Mouse (Mus musculus) intestine, embryonic 16.5 days (tissue): ENCODE results near the gene Tex264. TPM values are rescaled to one million over a fixed set of nuclear protein-coding genes. Genes with fewer than 3 reads are reported as not detected.
"Not testable (repeated sequence)": the region's sequence is repeated elsewhere in the genome, so short reads cannot be mapped to it uniquely, and the experiment has no call there.

Source experiments
- ATAC-seq: fragments of 200-750 bp; cut with Nextera tagmentation; 2 replicates; pipeline ENCODE4 v1.8.0; 2017; ENCODE audit warnings: moderate TSS enrichment, moderate library complexity
- H3K27ac ChIP-seq: fragments of 300-500 bp; sonication (generic); 2 replicates; pipeline ENCODE4 v1.5.1; 2014; ENCODE audit warnings: mild to moderate bottlenecking, low read length
- H3K27me3 ChIP-seq: fragments of 300-500 bp; sonication (generic); replicated peaks from 2 replicates; pipeline ENCODE4 v1.6.1; 2014; ENCODE audit warnings: low read length, control low read depth, mixed read lengths; ENCODE audit not compliant: control insufficient read depth, insufficient read depth
- H3K36me3 ChIP-seq: fragments of 300-500 bp; sonication (generic); 2 replicates; pipeline ENCODE4 v1.6.1; 2014; ENCODE audit warnings: low read length, control low read depth; ENCODE audit not compliant: control insufficient read depth, insufficient read depth
- H3K4me1 ChIP-seq: fragments of 300-500 bp; sonication (generic); 2 replicates; pipeline ENCODE4 v1.6.1; 2014; ENCODE audit warnings: low read length, control low read depth, mixed read lengths; ENCODE audit not compliant: control insufficient read depth, insufficient read depth
- H3K4me2 ChIP-seq: fragments of 300-500 bp; sonication (generic); 2 replicates; pipeline ENCODE4 v1.6.1; 2014; ENCODE audit warnings: low read depth, low read length, control low read depth
- H3K4me3 ChIP-seq: fragments of 300-500 bp; sonication (generic); 2 replicates; pipeline ENCODE4 v1.5.1; 2014; ENCODE audit warnings: mild to moderate bottlenecking, low read length
- H3K9ac ChIP-seq: fragments of 300-500 bp; sonication (generic); 2 replicates; pipeline ENCODE4 v1.6.1; 2014; ENCODE audit warnings: low read depth, low read length
- H3K9me3 ChIP-seq: fragments of 300-500 bp; sonication (generic); 2 replicates; pipeline ENCODE4 v1.6.1; 2016; ENCODE audit warnings: low read length, control low read depth; ENCODE audit not compliant: control insufficient read depth
- WGBS: fragments of 180-500 bp; shearing (Covaris S2); extraction: QIAGEN DNeasy Blood & Tissue Kit; methylation state at CpG from one replicate; pipeline ENCODE4 v1.1.7; 2014; 5-methylcytosine and 5-hydroxymethylcytosine counted together
- polyA plus RNA-seq: library from polyadenylated mRNA; unstranded; fragments of >200 nt; fragmentation: Nextera tagmentation; extraction: Ambion mirVana; gene quantifications from 2 replicates; pipeline ENCODE4 v1.2.1, GENCODE M21; 2015

The Tex264 gene
- polyA plus RNA-seq, 1 experiment from 2014 or later = 66.4 TPM

DNA sequence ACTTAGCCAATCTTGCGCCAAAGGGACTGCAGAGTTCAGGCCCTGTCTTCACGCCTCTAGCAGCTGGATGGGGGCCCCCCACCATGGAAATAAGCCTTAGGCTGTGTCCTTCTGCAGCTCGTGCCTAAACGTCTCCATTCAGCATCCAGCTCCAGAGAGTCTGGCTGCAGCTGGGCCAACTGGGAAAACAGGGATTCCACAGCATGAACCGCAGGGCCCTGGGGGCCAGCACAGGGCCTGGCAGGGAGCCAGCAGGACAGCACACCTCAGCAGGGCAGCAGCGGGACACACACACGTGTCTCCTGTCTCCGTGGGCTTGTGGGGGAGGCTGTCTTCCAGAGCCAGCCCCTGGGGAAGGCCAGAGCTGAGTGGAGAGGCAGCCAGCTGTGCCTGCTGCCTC lies 57.9 kb downstream of the Tex264 start:
- not testable (repeated sequence) for H3K27ac ChIP-seq, H3K36me3 ChIP-seq, H3K4me1 ChIP-seq, H3K9me3 ChIP-seq, H3K27me3 ChIP-seq, H3K9ac ChIP-seq, H3K4me2 ChIP-seq, H3K4me3 ChIP-seq
- WGBS = 23% methylated on average over 8 of the region's 8 CpGs
- ATAC-seq = 0 out of 2 replicates have a peak, but pooled peaks have one; percentile 23

- Histone ChIP-seq H3K27ac (no peak within 1 kb of the TSS), H3K27me3 (no peaks in the 10 kb centered on the region), H3K4me1 (no peaks in the 10 kb centered on the region), H3K9ac (no peak within 1 kb of the TSS), H3K4me2 (no peak within 1 kb of the TSS), H3K4me3 (no peak within 1 kb of the TSS), H3K36me3 (no peaks in the 10 kb centered on the region), H3K9me3 (no peaks in the 10 kb centered on the region)
- WGBS = 74% methylated on average over 2 of the region's 2 CpGs
- ATAC-seq = no peak
Measured at GRCm38 (mm10) chr9:106626282-106626681, 59.4 kb downstream of the Tex264 start, which contains the start of gene Iqcf6. TSS of gene Iqcf6 (plus strand) at chr9:106626582.

DNA sequence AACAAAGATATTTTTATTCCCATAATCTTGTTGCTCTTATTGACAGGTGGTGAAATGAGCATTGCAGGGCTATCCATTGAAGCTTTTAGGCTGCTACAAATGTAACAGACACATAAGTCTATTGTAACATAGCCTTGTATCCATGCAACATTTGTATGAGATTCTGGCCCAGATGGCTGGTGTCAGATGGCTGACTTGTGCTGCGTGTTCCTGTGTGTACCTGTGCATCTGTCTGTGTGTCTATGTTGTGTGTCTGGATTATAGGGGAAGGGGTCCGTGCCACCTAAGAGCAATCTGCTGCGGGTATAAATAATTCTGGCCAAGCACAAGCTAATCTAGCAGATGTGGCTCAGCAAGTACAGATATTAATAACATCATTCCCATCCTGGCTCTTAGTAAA lies 68.2 kb downstream of the Tex264 start:
- 88% methylated on average over 3 of the region's 3 CpGs for WGBS

GRCm38 (mm10) chr9:106616306-106616705 lies 69.4 kb downstream of the Tex264 start:
- WGBS = 70% methylated on average over 9 of the region's 9 CpGs
- no peak overlapping the region for H3K27ac ChIP-seq
- H3K4me1 ChIP-seq = no peaks in the 10 kb centered on the region
- H3K9ac ChIP-seq = no peak overlapping the region
- no peak overlapping the region for H3K4me3 ChIP-seq
- no peaks in the 10 kb centered on the region for H3K9me3 ChIP-seq
- H3K4me2 ChIP-seq = no peak overlapping the region
- no peak for ATAC-seq
- no peaks in the 10 kb centered on the region for H3K36me3 ChIP-seq
- no peaks in the 10 kb centered on the region for H3K27me3 ChIP-seq

More for the DNA sequence above, 68.2 kb downstream of the Tex264 start:
- no peaks in the 10 kb centered on the region for H3K4me1 ChIP-seq
- H3K27ac ChIP-seq = no peak overlapping the region
- H3K4me3 ChIP-seq = no peak overlapping the region
- no peaks in the 10 kb centered on the region for H3K9me3 ChIP-seq
- H3K9ac ChIP-seq = no peak overlapping the region
- ATAC-seq = no peak
- no peaks in the 10 kb centered on the region for H3K36me3 ChIP-seq
- no peak overlapping the region for H3K4me2 ChIP-seq
- H3K27me3 ChIP-seq = no peaks in the 10 kb centered on the region

GRCm38 (mm10) chr9:106614616-106615015 lies 71.1 kb downstream of the Tex264 start:
- Histone ChIP-seq H3K36me3 (no peaks in the 10 kb centered on the region), H3K4me2 (no peak overlapping the region), H3K9me3 (no peaks in the 10 kb centered on the region), H3K9ac (no peak overlapping the region), H3K27me3 (no peaks in the 10 kb centered on the region), H3K4me3 (no peak overlapping the region), H3K4me1 (no peaks in the 10 kb centered on the region), H3K27ac (no peak overlapping the region)
- no peak for ATAC-seq
- 36% methylated on average over 3 of the region's 3 CpGs for WGBS

GRCm38 (mm10) chr9:106613951-106614350 lies 71.8 kb downstream of the Tex264 start:
- Histone ChIP-seq H3K27me3 (no peaks in the 10 kb centered on the region), H3K9me3 (no peaks in the 10 kb centered on the region), H3K36me3 (no peaks in the 10 kb centered on the region), H3K4me1 (no peaks in the 10 kb centered on the region), H3K27ac (no peak overlapping the region), H3K4me3 (no peak overlapping the region), H3K9ac (no peak overlapping the region), H3K4me2 (no peak overlapping the region)
- WGBS = 62% methylated on average over 2 of the region's 2 CpGs
- ATAC-seq = no peak

- H3K4me3 ChIP-seq = no peak overlapping the region
- no peaks in the 10 kb centered on the region for H3K4me1 ChIP-seq
- no peak overlapping the region for H3K27ac ChIP-seq
- H3K9ac ChIP-seq = no peak overlapping the region
- H3K27me3 ChIP-seq = no peaks in the 10 kb centered on the region
- H3K36me3 ChIP-seq = no peaks in the 10 kb centered on the region
- no peak for ATAC-seq
- 87% methylated on average over 4 of the region's 4 CpGs for WGBS
- no peaks in the 10 kb centered on the region for H3K9me3 ChIP-seq
- H3K4me2 ChIP-seq = no peak overlapping the region
Measured at GRCm38 (mm10) chr9:106610727-106611126, 75.0 kb downstream of the Tex264 start.

Other genes with a start within 250 kb of the Tex264 start
- gene Acy1, start 247.6 kb downstream of the Tex264 start, polyA plus RNA-seq = 59.8 and 59.9 TPM in 2 replicates
- 34.3 and 34.4 TPM in 2 replicates for gene Abhd14b, start 238.5 kb downstream of the Tex264 start, polyA plus RNA-seq
- 50.2 and 52.0 TPM in 2 replicates for gene Abhd14a, start 238.2 kb downstream of the Tex264 start, polyA plus RNA-seq
- gene Pcbp4, start 232.6 kb downstream of the Tex264 start, polyA plus RNA-seq = 30.5 and 32.6 TPM in 2 replicates
- 0.11 TPM in 2 replicates for gene Gpr62, start 220.0 kb downstream of the Tex264 start, polyA plus RNA-seq
- gene Rrp9, start 210.0 kb downstream of the Tex264 start, polyA plus RNA-seq = 45.9 and 52.0 TPM in 2 replicates
- 3.0 TPM in 2 replicates for gene Parp3, start 209.0 kb downstream of the Tex264 start, polyA plus RNA-seq
- gene Iqcf1, start 186.0 kb downstream of the Tex264 start, polyA plus RNA-seq = not detected in 2 replicates
- gene Iqcf5, start 171.4 kb downstream of the Tex264 start, polyA plus RNA-seq = not detected in 2 replicates
- gene Iqcf3, start 124.3 kb downstream of the Tex264 start, polyA plus RNA-seq = not detected in 2 replicates
- gene Iqcf4, start 114.9 kb downstream of the Tex264 start, polyA plus RNA-seq = not detected in 2 replicates
- not detected in 2 replicates for gene Iqcf6, start 59.3 kb downstream of the Tex264 start, polyA plus RNA-seq
- not detected in 2 replicates for gene Grm2, start 29.8 kb downstream of the Tex264 start, polyA plus RNA-seq
- gene Rad54l2, start 103.3 kb upstream of the Tex264 start, polyA plus RNA-seq = 3.3 and 3.7 TPM in 2 replicates
- 17.0 and 18.2 TPM in 2 replicates for gene Dcaf1, start 135.9 kb upstream of the Tex264 start, polyA plus RNA-seq
- 3.5 and 3.7 TPM in 2 replicates for gene Rbm15b, start 201.5 kb upstream of the Tex264 start, polyA plus RNA-seq
- gene Manf, start 206.1 kb upstream of the Tex264 start, polyA plus RNA-seq = 354 and 382 TPM in 2 replicates